Mouse (Mus musculus): ENCODE measurements around the gene Stmn1. TPM values are rescaled to one million over a fixed set of nuclear protein-coding genes. Genes with fewer than 3 reads are reported as not detected.

The Stmn1 gene
- total and polyA plus RNA-seq, 3 experiments: 171 to 935 (median 179) TPM

GRCm38 (mm10) chr4:134436185-134436584, 31.9 kb upstream of the Stmn1 start:
- DNase-seq (ENCODE audit: low spot score) (no peak), ATAC-seq (ENCODE audit: extremely low read depth, insufficient number of reproducible peaks, low FRiP score, poor library complexity, severe bottlenecking) (no peak)
- no peak for TF ChIP-seq POLR2AphosphoS5 (IDR thresholded peaks at IDR 0.05; ENCODE audit: insufficient replicate concordance, low read depth, low read length)
- no peak for TF ChIP-seq TAL1 (conservative IDR thresholded peaks at IDR 0.05; ENCODE audit: low read depth, low read length)
- TF ChIP-seq GATA1 (IDR thresholded peaks at IDR 0.05; ENCODE audit: borderline replicate concordance, low read length): no peak
- TF ChIP-seq CTCF (IDR thresholded peaks at IDR 0.05; ENCODE audit: low read depth, low read length): no peak
- TF ChIP-seq GATA2 (IDR thresholded peaks at IDR 0.05; ENCODE audit: borderline replicate concordance, low read depth, low read length): no peak
- H3K36me3 ChIP-seq (replicated peaks): no peaks in the 10 kb centered on the region
- no peak overlapping the region for H3K4me3 ChIP-seq (ENCODE audit: low read depth, low read length)
- peaks cover 54% of the 10 kb centered on the region for H3K27me3 ChIP-seq (ENCODE audit: insufficient read depth, low read length)
- no peaks in the 10 kb centered on the region for H3K9me3 ChIP-seq (replicated peaks)
- peaks cover 22% of the 10 kb centered on the region for H3K4me1 ChIP-seq (ENCODE audit: insufficient read depth, low read depth, low read length)

GRCm38 (mm10) chr4:134436659-134437058, 31.5 kb upstream of the Stmn1 start:
- Histone ChIP-seq H3K4me3 (ENCODE audit: low read depth, low read length) (no peak overlapping the region), H3K9me3 (replicated peaks) (no peaks in the 10 kb centered on the region), H3K4me1 (ENCODE audit: insufficient read depth, low read depth, low read length) (peaks cover 22% of the 10 kb centered on the region), H3K36me3 (replicated peaks) (no peaks in the 10 kb centered on the region), H3K27me3 (ENCODE audit: insufficient read depth, low read length) (peaks cover 55% of the 10 kb centered on the region)
- ATAC-seq (ENCODE audit: extremely low read depth, insufficient number of reproducible peaks, low FRiP score, poor library complexity, severe bottlenecking) (no peak), DNase-seq (ENCODE audit: low spot score) (no peak)
- TF ChIP-seq TAL1 (conservative IDR thresholded peaks at IDR 0.05; ENCODE audit: low read depth, low read length): no peak
- no peak for TF ChIP-seq POLR2AphosphoS5 (IDR thresholded peaks at IDR 0.05; ENCODE audit: insufficient replicate concordance, low read depth, low read length)
- TF ChIP-seq CTCF (IDR thresholded peaks at IDR 0.05; ENCODE audit: low read depth, low read length): no peak
- no peak for TF ChIP-seq GATA1 (IDR thresholded peaks at IDR 0.05; ENCODE audit: borderline replicate concordance, low read length)
- TF ChIP-seq GATA2 (IDR thresholded peaks at IDR 0.05; ENCODE audit: borderline replicate concordance, low read depth, low read length): no peak

GRCm38 (mm10) chr4:134439119-134439518, 29.0 kb upstream of the Stmn1 start:
- ATAC-seq (ENCODE audit: extremely low read depth, insufficient number of reproducible peaks, low FRiP score, poor library complexity, severe bottlenecking) (peak; percentile 89), DNase-seq (ENCODE audit: low spot score) (peak; percentile 26)
- Histone ChIP-seq H3K36me3 (replicated peaks) (no peaks in the 10 kb centered on the region), H3K9me3 (replicated peaks) (no peaks in the 10 kb centered on the region), H3K4me3 (ENCODE audit: low read depth, low read length) (no peak overlapping the region; the same call in 1 of the 2 replicates), H3K4me1 (ENCODE audit: insufficient read depth, low read depth, low read length) (peaks cover 19% of the 10 kb centered on the region), H3K27me3 (ENCODE audit: insufficient read depth, low read length) (peaks cover 54% of the 10 kb centered on the region)
- TF ChIP-seq TAL1 (conservative IDR thresholded peaks at IDR 0.05; ENCODE audit: low read depth, low read length) (peak; percentile 81), POLR2AphosphoS5 (IDR thresholded peaks at IDR 0.05; ENCODE audit: insufficient replicate concordance, low read depth, low read length) (no peak), CTCF (IDR thresholded peaks at IDR 0.05; ENCODE audit: low read depth, low read length) (no peak), GATA1 (IDR thresholded peaks at IDR 0.05; ENCODE audit: borderline replicate concordance, low read length) (no peak), GATA2 (IDR thresholded peaks at IDR 0.05; ENCODE audit: borderline replicate concordance, low read depth, low read length) (no peak)

- Histone ChIP-seq H3K9me3 (replicated peaks) (no peaks in the 10 kb centered on the region), H3K4me1 (ENCODE audit: insufficient read depth, low read depth, low read length) (peaks cover 17% of the 10 kb centered on the region), H3K36me3 (replicated peaks) (no peaks in the 10 kb centered on the region), H3K27me3 (ENCODE audit: insufficient read depth, low read length) (peaks cover 55% of the 10 kb centered on the region), H3K4me3 (ENCODE audit: low read depth, low read length) (no peak overlapping the region)
- no peak for TF ChIP-seq GATA1 (IDR thresholded peaks at IDR 0.05; ENCODE audit: borderline replicate concordance, low read length)
- TF ChIP-seq TAL1 (conservative IDR thresholded peaks at IDR 0.05; ENCODE audit: low read depth, low read length): no peak
- TF ChIP-seq CTCF (IDR thresholded peaks at IDR 0.05; ENCODE audit: low read depth, low read length): no peak
- no peak for TF ChIP-seq POLR2AphosphoS5 (IDR thresholded peaks at IDR 0.05; ENCODE audit: insufficient replicate concordance, low read depth, low read length)
- no peak for TF ChIP-seq GATA2 (IDR thresholded peaks at IDR 0.05; ENCODE audit: borderline replicate concordance, low read depth, low read length)
- no peak for DNase-seq (ENCODE audit: low spot score)
- ATAC-seq (ENCODE audit: extremely low read depth, insufficient number of reproducible peaks, low FRiP score, poor library complexity, severe bottlenecking): no peak
These were observed 28.2 kb upstream of the Stmn1 start for GRCm38 (mm10) chr4:134439919-134440318.

GRCm38 (mm10) chr4:134442216-134442615, 25.9 kb upstream of the Stmn1 start:
- DNase-seq (ENCODE audit: low spot score): no peak
- no peaks in the 10 kb centered on the region for H3K9me3 ChIP-seq (replicated peaks)
- peaks cover 53% of the 10 kb centered on the region for H3K27me3 ChIP-seq (ENCODE audit: insufficient read depth, low read length)
- peaks cover 18% of the 10 kb centered on the region for H3K4me1 ChIP-seq (ENCODE audit: insufficient read depth, low read depth, low read length)
- H3K4me3 ChIP-seq (ENCODE audit: low read depth, low read length): no peak overlapping the region
- H3K36me3 ChIP-seq (replicated peaks): no peaks in the 10 kb centered on the region
- ATAC-seq (ENCODE audit: extremely low read depth, insufficient number of reproducible peaks, low FRiP score, poor library complexity, severe bottlenecking): no peak
- no peak for TF ChIP-seq TAL1 (conservative IDR thresholded peaks at IDR 0.05; ENCODE audit: low read depth, low read length)
- TF ChIP-seq POLR2AphosphoS5 (IDR thresholded peaks at IDR 0.05; ENCODE audit: insufficient replicate concordance, low read depth, low read length): no peak
- TF ChIP-seq GATA2 (IDR thresholded peaks at IDR 0.05; ENCODE audit: borderline replicate concordance, low read depth, low read length): no peak
- no peak for TF ChIP-seq GATA1 (IDR thresholded peaks at IDR 0.05; ENCODE audit: borderline replicate concordance, low read length)
- no peak for TF ChIP-seq CTCF (IDR thresholded peaks at IDR 0.05; ENCODE audit: low read depth, low read length)

- peaks cover 56% of the 10 kb centered on the region for H3K27me3 ChIP-seq (ENCODE audit: insufficient read depth, low read length)
These were observed 24.5 kb upstream of the Stmn1 start for GRCm38 (mm10) chr4:134443589-134443988.

More at GRCm38 (mm10) chr4:134443589-134443988, 24.5 kb upstream of the Stmn1 start:
- Histone ChIP-seq H3K9me3 (replicated peaks) (no peaks in the 10 kb centered on the region), H3K4me3 (ENCODE audit: low read depth, low read length) (no peak overlapping the region), H3K4me1 (ENCODE audit: insufficient read depth, low read depth, low read length) (peaks cover 18% of the 10 kb centered on the region), H3K36me3 (replicated peaks) (no peaks in the 10 kb centered on the region)
- ATAC-seq (ENCODE audit: extremely low read depth, insufficient number of reproducible peaks, low FRiP score, poor library complexity, severe bottlenecking) (no peak), DNase-seq (ENCODE audit: low spot score) (no peak)
- TF ChIP-seq POLR2AphosphoS5 (IDR thresholded peaks at IDR 0.05; ENCODE audit: insufficient replicate concordance, low read depth, low read length) (no peak), GATA2 (IDR thresholded peaks at IDR 0.05; ENCODE audit: borderline replicate concordance, low read depth, low read length) (no peak), CTCF (IDR thresholded peaks at IDR 0.05; ENCODE audit: low read depth, low read length) (no peak), GATA1 (IDR thresholded peaks at IDR 0.05; ENCODE audit: borderline replicate concordance, low read length) (no peak), TAL1 (conservative IDR thresholded peaks at IDR 0.05; ENCODE audit: low read depth, low read length) (no peak)
